Mouse (Mus musculus) bone marrow macrophage, adult 2 months (primary cell): ENCODE measurements around the gene Lgi4.

Experiments
- CTCF ChIP-seq: IDR thresholded peaks from 2 replicates; pipeline ENCODE4 v1.5.1; 2012; ENCODE audit warnings: low read depth, mild to moderate bottlenecking, low read length, moderate library complexity
- POLR2A ChIP-seq: IDR thresholded peaks from 2 replicates; pipeline ENCODE4 v1.6.1; 2012; ENCODE audit warnings: mild to moderate bottlenecking, low read depth, low read length, borderline replicate concordance

DNA sequence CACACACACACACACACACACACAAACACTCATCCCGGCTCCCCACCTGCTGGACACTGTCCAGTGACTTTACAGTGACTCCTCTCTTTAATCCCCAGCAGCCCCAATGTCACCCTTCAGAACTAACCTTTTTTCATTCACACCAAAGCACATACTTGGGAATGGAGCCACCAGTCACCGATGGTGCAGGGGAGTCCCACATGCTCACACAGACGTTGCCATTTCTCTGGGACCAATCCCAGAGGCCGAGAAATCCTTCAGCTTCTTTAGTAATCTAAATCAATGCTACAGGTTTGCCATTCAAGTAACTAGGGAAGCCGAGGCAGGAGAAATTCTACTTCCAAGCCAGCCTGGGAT is 15.5 kb downstream of the Lgi4 start:
- TF ChIP-seq CTCF = no peak
- no peak for TF ChIP-seq POLR2A
